Mouse (Mus musculus): ENCODE measurements around the gene Thra. TPM values are rescaled to one million over a fixed set of nuclear protein-coding genes. Genes with fewer than 3 reads are reported as not detected.

Thra gene
- total and polyA plus RNA-seq, 3 experiments: 22.0 to 50.9 TPM; not detected in 1

DNA sequence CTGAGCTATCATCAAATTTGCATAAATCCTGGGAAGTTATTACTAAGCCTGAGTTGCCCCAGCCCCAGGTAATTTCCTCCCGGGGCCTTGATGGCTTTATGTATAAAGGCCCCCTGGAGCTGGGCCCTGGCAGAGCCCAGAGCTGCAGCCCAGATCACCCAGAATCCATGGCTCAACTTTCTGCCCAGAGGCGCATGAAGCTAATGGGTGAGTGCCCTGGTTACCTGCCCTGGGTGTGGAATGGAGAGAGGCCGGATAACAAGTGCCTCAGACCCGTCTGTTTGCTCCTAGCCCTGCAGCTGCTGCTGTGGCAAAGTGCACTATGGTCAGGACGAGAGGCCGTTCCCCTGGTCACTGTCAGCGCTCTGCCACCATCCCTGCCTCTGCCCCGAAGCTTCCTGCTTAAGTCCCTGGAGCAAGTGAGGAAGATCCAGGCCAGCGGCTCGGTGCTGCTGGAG lies 39.2 kb upstream of the Thra start, which contains the start of gene Csf3:
Gene Csf3, plus strand, starts transcription at position 51 of the 458 bp plus-strand sequence.
- H3K36me3 ChIP-seq (ENCODE audit: control insufficient read depth in 1 of 2, insufficient read depth in 2 of 2, low read length in 2 of 2): no peaks in the 10 kb centered on the region
- no peak for DNase-seq (ENCODE audit: low read depth, low spot score)
- no peak within 1 kb of the TSS for H3K27ac ChIP-seq (ENCODE audit: control insufficient read depth, low read depth, low read length)
- H3K79me2 ChIP-seq (ENCODE audit: control insufficient read depth, insufficient read depth, low read length, poor library complexity): no peaks in the 10 kb centered on the region
- no peaks in the 10 kb centered on the region for H3K4me1 ChIP-seq (ENCODE audit: control insufficient read depth in 1 of 2, insufficient read depth in 2 of 2, low read length in 2 of 2)
- no peaks in the 10 kb centered on the region for H3K9me3 ChIP-seq (replicated peaks; ENCODE audit: insufficient read depth, low read length)
- H3K27me3 ChIP-seq (ENCODE audit: control insufficient read depth in 1 of 2, insufficient read depth in 2 of 2, low read length in 2 of 2): no peaks in the 10 kb centered on the region
- TF ChIP-seq GABPA (IDR thresholded peaks at IDR 0.05; ENCODE audit: low read depth, low read length) (no peak), MYC (IDR thresholded peaks at IDR 0.05; ENCODE audit: low read depth, low read length) (no peak), POLR2AphosphoS2 (IDR thresholded peaks at IDR 0.05; ENCODE audit: low read length) (no peak), ELF1 (IDR thresholded peaks at IDR 0.05; ENCODE audit: low read depth, low read length) (no peak), MAZ (IDR thresholded peaks at IDR 0.05; ENCODE audit: low read depth, low read length) (no peak), NRF1 (IDR thresholded peaks at IDR 0.05; ENCODE audit: insufficient read depth, low read depth, low read length, poor library complexity, severe bottlenecking) (no peak), MYB (IDR thresholded peaks at IDR 0.05; ENCODE audit: low read depth, low read length) (no peak), CTCF (IDR thresholded peaks at IDR 0.05 in 2 of 3, conservative IDR thresholded peaks at IDR 0.05 in 1 of 3; ENCODE audit: control insufficient read depth in 1 of 3, insufficient read depth in 1 of 3, low read depth in 2 of 3, low read length in 3 of 3, poor library complexity in 1 of 3, severe bottlenecking in 1 of 3) (no peak), SIN3A (IDR thresholded peaks at IDR 0.05; ENCODE audit: low read length) (no peak), BHLHE40 (IDR thresholded peaks at IDR 0.05; ENCODE audit: borderline replicate concordance, low read depth, low read length) (no peak), MAFK (IDR thresholded peaks at IDR 0.05; ENCODE audit: borderline replicate concordance, low read depth, low read length) (no peak), SMC3 (IDR thresholded peaks at IDR 0.05; ENCODE audit: low read depth, low read length) (no peak), USF2 (IDR thresholded peaks at IDR 0.05; ENCODE audit: borderline replicate concordance in 1 of 2, insufficient read depth in 1 of 2, low read depth in 1 of 2, low read length in 2 of 2) (no peak), MEF2A (IDR thresholded peaks at IDR 0.05; ENCODE audit: extremely low read depth, insufficient replicate concordance, low read depth, low read length, poor library complexity, severe bottlenecking) (no peak), HCFC1 (IDR thresholded peaks at IDR 0.05; ENCODE audit: low read depth, low read length) (no peak), POLR2A (IDR thresholded peaks at IDR 0.05; ENCODE audit: control insufficient read depth in 1 of 2, insufficient read depth in 1 of 2, low read depth in 1 of 2, low read length in 2 of 2, poor library complexity in 1 of 2) (no peak), ETS1 (IDR thresholded peaks at IDR 0.05; ENCODE audit: low read depth, low read length) (no peak), NELFE (IDR thresholded peaks at IDR 0.05; ENCODE audit: low read depth, low read length) (no peak)
- no peak within 1 kb of the TSS for H3K9ac ChIP-seq (ENCODE audit: control insufficient read depth, low read depth, low read length, poor library complexity, severe bottlenecking)
- no peak within 1 kb of the TSS for H3K4me3 ChIP-seq (ENCODE audit: control insufficient read depth in 1 of 2, insufficient read depth in 1 of 2, low read depth in 2 of 2, low read length in 2 of 2)

DNA sequence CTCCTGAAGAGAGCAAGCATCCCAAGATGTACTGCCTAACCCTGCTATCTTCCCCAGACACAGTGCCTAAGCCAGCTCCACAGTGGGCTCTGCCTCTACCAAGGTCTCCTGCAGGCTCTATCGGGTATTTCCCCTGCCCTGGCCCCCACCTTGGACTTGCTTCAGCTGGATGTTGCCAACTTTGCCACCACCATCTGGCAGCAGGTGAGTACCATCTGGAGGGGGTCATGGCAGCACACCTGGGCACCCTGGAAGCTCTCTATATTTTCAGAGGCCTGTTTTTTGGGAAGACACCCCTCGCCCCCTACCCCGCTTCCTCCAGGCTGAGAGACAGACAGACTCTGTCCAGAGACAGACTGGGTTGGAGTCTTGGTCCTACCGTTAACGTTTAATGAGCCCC lies 38.1 kb upstream of the Thra start:
- Histone ChIP-seq H3K79me2 (ENCODE audit: control insufficient read depth, insufficient read depth, low read length, poor library complexity) (no peaks in the 10 kb centered on the region), H3K36me3 (ENCODE audit: control insufficient read depth in 1 of 2, insufficient read depth in 2 of 2, low read length in 2 of 2) (no peaks in the 10 kb centered on the region), H3K4me3 (ENCODE audit: control insufficient read depth in 1 of 2, insufficient read depth in 1 of 2, low read depth in 2 of 2, low read length in 2 of 2) (no peak overlapping the region), H3K9me3 (replicated peaks; ENCODE audit: insufficient read depth, low read length) (no peaks in the 10 kb centered on the region), H3K27ac (ENCODE audit: control insufficient read depth, low read depth, low read length) (no peak overlapping the region), H3K9ac (ENCODE audit: control insufficient read depth, low read depth, low read length, poor library complexity, severe bottlenecking) (no peak overlapping the region), H3K27me3 (ENCODE audit: control insufficient read depth in 1 of 2, insufficient read depth in 2 of 2, low read length in 2 of 2) (no peaks in the 10 kb centered on the region), H3K4me1 (ENCODE audit: control insufficient read depth in 1 of 2, insufficient read depth in 2 of 2, low read length in 2 of 2) (no peaks in the 10 kb centered on the region)
- no peak for TF ChIP-seq ETS1 (IDR thresholded peaks at IDR 0.05; ENCODE audit: low read depth, low read length)
- no peak for TF ChIP-seq ELF1 (IDR thresholded peaks at IDR 0.05; ENCODE audit: low read depth, low read length)
- TF ChIP-seq E2F4 (IDR thresholded peaks at IDR 0.05; ENCODE audit: borderline replicate concordance, low read depth, low read length): no peak
- no peak for TF ChIP-seq ZNF384 (IDR thresholded peaks at IDR 0.05; ENCODE audit: low read depth, low read length)
- TF ChIP-seq BHLHE40 (IDR thresholded peaks at IDR 0.05; ENCODE audit: borderline replicate concordance, low read depth, low read length): no peak
- TF ChIP-seq RAD21 (IDR thresholded peaks at IDR 0.05; ENCODE audit: low read depth, low read length): no peak
- TF ChIP-seq POLR2AphosphoS2 (IDR thresholded peaks at IDR 0.05; ENCODE audit: low read length): no peak
- TF ChIP-seq MXI1 (IDR thresholded peaks at IDR 0.05; ENCODE audit: low read depth, low read length): no peak
- TF ChIP-seq MAX (IDR thresholded peaks at IDR 0.05; ENCODE audit: low read length): no peak
- no peak for TF ChIP-seq MEF2A (IDR thresholded peaks at IDR 0.05; ENCODE audit: extremely low read depth, insufficient replicate concordance, low read depth, low read length, poor library complexity, severe bottlenecking)
- TF ChIP-seq GATA1 (IDR thresholded peaks at IDR 0.05; ENCODE audit: low read depth, low read length): no peak
- TF ChIP-seq CTCF (IDR thresholded peaks at IDR 0.05 in 2 of 3, conservative IDR thresholded peaks at IDR 0.05 in 1 of 3; ENCODE audit: control insufficient read depth in 1 of 3, insufficient read depth in 1 of 3, low read depth in 2 of 3, low read length in 3 of 3, poor library complexity in 1 of 3, severe bottlenecking in 1 of 3): no peak
- TF ChIP-seq MAFK (IDR thresholded peaks at IDR 0.05; ENCODE audit: borderline replicate concordance, low read depth, low read length): no peak
- DNase-seq (ENCODE audit: low read depth, low spot score): no peak

Data from MEL (cell line).